Mouse (Mus musculus) stomach, embryonic 16.5 days (tissue): ENCODE data around the gene Gm28043. TPM values are rescaled to one million over a fixed set of nuclear protein-coding genes. Genes with fewer than 3 reads are reported as not detected.
A peak's percentile ranks its signal among the peaks of the same experiment; 100 is the strongest.

ENCODE experiments used
- ATAC-seq: fragments of 200-750 bp; cut with Nextera tagmentation; 2 replicates; pipeline ENCODE4 v1.8.0; 2017; ENCODE audit warnings: moderate number of reproducible peaks, moderate TSS enrichment; ENCODE audit not compliant: insufficient read depth, low FRiP score
- H3K27ac ChIP-seq: fragments of 300-500 bp; sonication (generic); 2 replicates; pipeline ENCODE4 v1.5.1; 2014; ENCODE audit warnings: low read length
- H3K27me3 ChIP-seq: fragments of 300-500 bp; sonication (generic); 2 replicates; pipeline ENCODE4 v1.6.1; 2014; ENCODE audit warnings: low read length, control low read depth, mixed read lengths; ENCODE audit not compliant: control insufficient read depth, insufficient read depth
- H3K36me3 ChIP-seq: fragments of 300-500 bp; sonication (generic); 2 replicates; pipeline ENCODE4 v1.6.1; 2014; ENCODE audit warnings: low read length; ENCODE audit not compliant: control insufficient read depth, insufficient read depth
- H3K4me1 ChIP-seq: fragments of 300-500 bp; sonication (generic); 2 replicates; pipeline ENCODE4 v1.6.1; 2014; ENCODE audit warnings: low read length, control low read depth, mixed read lengths; ENCODE audit not compliant: control insufficient read depth, insufficient read depth
- H3K4me2 ChIP-seq: fragments of 300-500 bp; sonication (generic); 2 replicates; pipeline ENCODE4 v1.6.1; 2014; ENCODE audit warnings: low read depth, low read length, mixed read lengths
- H3K4me3 ChIP-seq: fragments of 300-500 bp; sonication (generic); replicated peaks from 2 replicates; pipeline ENCODE4 v1.5.1; 2014; ENCODE audit warnings: mild to moderate bottlenecking, low read length
- H3K9ac ChIP-seq: fragments of 300-500 bp; sonication (generic); 2 replicates; pipeline ENCODE4 v1.6.1; 2014; ENCODE audit warnings: low read length
- H3K9me3 ChIP-seq: fragments of 300-500 bp; sonication (generic); replicated peaks from 2 replicates; pipeline ENCODE4 v1.6.1; 2016; ENCODE audit warnings: low read length, control low read depth; ENCODE audit not compliant: control insufficient read depth
- WGBS: fragments of 180-500 bp; shearing (Covaris S2); extraction: QIAGEN DNeasy Blood & Tissue Kit; methylation state at CpG from one replicate; pipeline ENCODE4 v1.1.7; 2014; 5-methylcytosine and 5-hydroxymethylcytosine counted together
- polyA plus RNA-seq: library from polyadenylated mRNA; unstranded; fragments of >200 nt; fragmentation: Nextera tagmentation; extraction: Ambion mirVana; gene quantifications from 2 replicates; pipeline ENCODE4 v1.2.1, GENCODE M21; 2015

Gene Gm28043
- polyA plus RNA-seq, 1 experiment from 2014 or later, result 3.1 TPM

- Histone ChIP-seq H3K9ac (no peak overlapping the region), H3K4me2 (no peak overlapping the region), H3K36me3 (no peaks in the 10 kb centered on the region), H3K27me3 (no peaks in the 10 kb centered on the region), H3K4me1 (peaks cover 7% of the 10 kb centered on the region; the same call in 1 of the 2 replicates), H3K4me3 (no peak overlapping the region), H3K27ac (no peak overlapping the region), H3K9me3 (no peaks in the 10 kb centered on the region)
- WGBS, result 90% methylated on average over 8 of the region's 8 CpGs
- ATAC-seq, result no peak
These were observed 104.0 kb downstream of the Gm28043 start for GRCm38 (mm10) chr17:29718660-29719059.

GRCm38 (mm10) chr17:29719628-29720575 lies 105.2 kb downstream of the Gm28043 start:
- ATAC-seq, result no peak

GRCm38 (mm10) chr17:29720755-29721365 lies 106.2 kb downstream of the Gm28043 start:
- Histone ChIP-seq H3K36me3 (no peaks in the 10 kb centered on the region), H3K27me3 (no peaks in the 10 kb centered on the region), H3K4me3 (no peak overlapping the region), H3K4me1 (peaks cover 6% of the 10 kb centered on the region; the same call in 1 of the 2 replicates), H3K9me3 (no peaks in the 10 kb centered on the region), H3K9ac (peak overlapping the region; percentile 7; the same call in 1 of the 2 replicates), H3K4me2 (no peak overlapping the region), H3K27ac (no peak overlapping the region)
- ATAC-seq, result no peak
- 64% methylated on average over 11 of the region's 11 CpGs for WGBS

More at GRCm38 (mm10) chr17:29719628-29720575, 105.2 kb downstream of the Gm28043 start:
- 77% methylated on average over 13 of the region's 13 CpGs for WGBS
- Histone ChIP-seq H3K4me1 (peaks cover 7% of the 10 kb centered on the region; the same call in 1 of the 2 replicates), H3K9me3 (no peaks in the 10 kb centered on the region), H3K9ac (no peak overlapping the region), H3K36me3 (no peaks in the 10 kb centered on the region), H3K27ac (no peak overlapping the region), H3K4me2 (no peak overlapping the region), H3K4me3 (no peak overlapping the region), H3K27me3 (no peaks in the 10 kb centered on the region)

- H3K4me3 ChIP-seq, result no peak overlapping the region
- no peak overlapping the region for H3K4me2 ChIP-seq
- no peaks in the 10 kb centered on the region for H3K27me3 ChIP-seq
- no peaks in the 10 kb centered on the region for H3K9me3 ChIP-seq
- H3K27ac ChIP-seq, result no peak overlapping the region
- no peaks in the 10 kb centered on the region for H3K36me3 ChIP-seq
- 71% methylated on average over 6 of the region's 6 CpGs for WGBS
- no peaks in the 10 kb centered on the region for H3K4me1 ChIP-seq
- H3K9ac ChIP-seq, result no peak overlapping the region
- ATAC-seq, result no peak
These were observed 109.9 kb downstream of the Gm28043 start for GRCm38 (mm10) chr17:29724610-29725009.

GRCm38 (mm10) chr17:29725027-29725620 lies 110.4 kb downstream of the Gm28043 start:
- Histone ChIP-seq H3K4me3 (no peak overlapping the region), H3K9ac (no peak overlapping the region), H3K9me3 (no peaks in the 10 kb centered on the region), H3K36me3 (no peaks in the 10 kb centered on the region), H3K4me1 (no peaks in the 10 kb centered on the region), H3K27me3 (no peaks in the 10 kb centered on the region), H3K4me2 (no peak overlapping the region), H3K27ac (no peak overlapping the region)
- no peak for ATAC-seq
- 65% methylated on average over 6 of the region's 6 CpGs for WGBS

- no peaks in the 10 kb centered on the region for H3K27me3 ChIP-seq
- H3K9ac ChIP-seq, result no peak overlapping the region
- no peak overlapping the region for H3K27ac ChIP-seq
- peaks cover 4% of the 10 kb centered on the region; the same call in 1 of the 2 replicates for H3K4me1 ChIP-seq
- H3K36me3 ChIP-seq, result no peaks in the 10 kb centered on the region
- ATAC-seq, result no peak
- 52% methylated on average over 8 of the region's 8 CpGs for WGBS
- H3K4me3 ChIP-seq, result no peak overlapping the region
- no peak overlapping the region for H3K4me2 ChIP-seq
- H3K9me3 ChIP-seq, result no peaks in the 10 kb centered on the region
These were observed 113.4 kb downstream of the Gm28043 start for GRCm38 (mm10) chr17:29728082-29728481.

GRCm38 (mm10) chr17:29730510-29731265 lies 116.0 kb downstream of the Gm28043 start:
- H3K36me3 ChIP-seq, result no peaks in the 10 kb centered on the region
- 65% methylated on average over 13 of the region's 13 CpGs for whole genome bisulfite sequencing
- no peak overlapping the region for H3K4me2 ChIP-seq
- peaks cover 4% of the 10 kb centered on the region; the same call in 1 of the 2 replicates for H3K4me1 ChIP-seq
- H3K27me3 ChIP-seq, result no peaks in the 10 kb centered on the region
- ATAC-seq, result no peak
- H3K9ac ChIP-seq, result no peak overlapping the region
- H3K4me3 ChIP-seq, result no peak overlapping the region
- H3K9me3 ChIP-seq, result no peaks in the 10 kb centered on the region
- no peak overlapping the region; the same call in 1 of the 2 replicates for H3K27ac ChIP-seq

- Histone ChIP-seq H3K36me3 (no peaks in the 10 kb centered on the region), H3K4me3 (no peak overlapping the region), H3K4me1 (peaks cover 4% of the 10 kb centered on the region; the same call in 1 of the 2 replicates), H3K27me3 (no peaks in the 10 kb centered on the region), H3K27ac (no peak overlapping the region), H3K9ac (no peak overlapping the region), H3K9me3 (no peaks in the 10 kb centered on the region), H3K4me2 (no peak overlapping the region)
- 56% methylated on average over 12 of the region's 12 CpGs for whole genome bisulfite sequencing
- no peak for ATAC-seq
These were observed 116.7 kb downstream of the Gm28043 start for GRCm38 (mm10) chr17:29731266-29731952.
